Mouse (Mus musculus) olfactory bulb, adult 2 months (tissue): ENCODE results near the gene A030005L19Rik.

Experiments used
- CTCF ChIP-seq: fragments of 200-500 bp; IDR thresholded peaks from 2 replicates; pipeline ENCODE4 v1.5.1; 2012; ENCODE audit warnings: low read depth, mild to moderate bottlenecking, low read length, moderate library complexity; ENCODE audit not compliant: insufficient read depth
- POLR2A ChIP-seq: fragments of 200-500 bp; IDR thresholded peaks from 2 replicates; pipeline ENCODE4 v1.6.1; 2012; ENCODE audit warnings: mild to moderate bottlenecking, low read depth, low read length, moderate library complexity; ENCODE audit not compliant: insufficient read depth

GRCm38 (mm10) chr1:82879172-82879571, 34.0 kb upstream of the A030005L19Rik start:
- no peak for TF ChIP-seq CTCF
- TF ChIP-seq POLR2A, result no peak
